Mouse (Mus musculus) lung, embryonic 14.5 days (tissue): ENCODE measurements at regions not wholly inside any gene's neighbourhood (a gene's known extent, or its start where the extent isn't known, plus 50 kb on each side); places are given as distances from the start of the nearest gene placed in this dataset.
A peak's percentile ranks its signal among the peaks of the same experiment; 100 is the strongest.
"Not testable (repeated sequence)": the region's sequence is repeated elsewhere in the genome, so short reads cannot be mapped to it uniquely, and the experiment has no call there.

Experiments used
- ATAC-seq: fragments of 200-750 bp; cut with Nextera tagmentation; 2 replicates; pipeline ENCODE4 v1.8.0; 2017; ENCODE audit warnings: mild to moderate bottlenecking, moderate TSS enrichment, moderate library complexity; ENCODE audit not compliant: insufficient read depth
- DNase-seq: peaks from one replicate; pipeline ENCODE4 v3.0.0-alpha.2; 2015
- H3K27ac ChIP-seq: fragments of 300-500 bp; sonication (generic); 2 replicates; pipeline ENCODE4 v1.5.1; 2014; ENCODE audit warnings: low read depth, mild to moderate bottlenecking, moderate library complexity
- H3K27me3 ChIP-seq: fragments of 300-500 bp; sonication (generic); 2 replicates; pipeline ENCODE4 v1.6.1; 2014; ENCODE audit warnings: low read length, control low read depth; ENCODE audit not compliant: insufficient read depth
- H3K36me3 ChIP-seq: fragments of 300-500 bp; sonication (generic); 2 replicates; pipeline ENCODE4 v1.6.1; 2014; ENCODE audit warnings: control low read depth; ENCODE audit not compliant: insufficient read depth
- H3K4me1 ChIP-seq: fragments of 300-500 bp; sonication (generic); 2 replicates; pipeline ENCODE4 v1.6.1; 2014; ENCODE audit warnings: antibody characterized with exemption, control low read depth; ENCODE audit not compliant: insufficient read depth
- H3K4me2 ChIP-seq: fragments of 300-500 bp; sonication (generic); 2 replicates; pipeline ENCODE4 v1.6.1; 2014; ENCODE audit warnings: mild to moderate bottlenecking
- H3K4me3 ChIP-seq: fragments of 300-500 bp; sonication (generic); 2 replicates; pipeline ENCODE4 v1.5.1; 2014; ENCODE audit warnings: low read depth, low read length
- H3K9ac ChIP-seq: fragments of 300-500 bp; sonication (generic); 2 replicates; pipeline ENCODE4 v1.6.1; 2014
- H3K9me3 ChIP-seq: fragments of 300-500 bp; sonication (generic); 2 replicates; pipeline ENCODE4 v1.6.1; 2016; ENCODE audit warnings: low read depth, low read length, control low read depth
- CTCF ChIP-seq: IDR thresholded peaks from 2 replicates; pipeline ENCODE4 v1.5.1; 2016; ENCODE audit warnings: antibody characterized with exemption, low read depth
- WGBS: fragments of 180-500 bp; shearing (Covaris S2); extraction: QIAGEN DNeasy Blood & Tissue Kit; methylation state at CpG from one replicate; pipeline ENCODE4 v1.1.7; 2014; 5-methylcytosine and 5-hydroxymethylcytosine counted together

DNA sequence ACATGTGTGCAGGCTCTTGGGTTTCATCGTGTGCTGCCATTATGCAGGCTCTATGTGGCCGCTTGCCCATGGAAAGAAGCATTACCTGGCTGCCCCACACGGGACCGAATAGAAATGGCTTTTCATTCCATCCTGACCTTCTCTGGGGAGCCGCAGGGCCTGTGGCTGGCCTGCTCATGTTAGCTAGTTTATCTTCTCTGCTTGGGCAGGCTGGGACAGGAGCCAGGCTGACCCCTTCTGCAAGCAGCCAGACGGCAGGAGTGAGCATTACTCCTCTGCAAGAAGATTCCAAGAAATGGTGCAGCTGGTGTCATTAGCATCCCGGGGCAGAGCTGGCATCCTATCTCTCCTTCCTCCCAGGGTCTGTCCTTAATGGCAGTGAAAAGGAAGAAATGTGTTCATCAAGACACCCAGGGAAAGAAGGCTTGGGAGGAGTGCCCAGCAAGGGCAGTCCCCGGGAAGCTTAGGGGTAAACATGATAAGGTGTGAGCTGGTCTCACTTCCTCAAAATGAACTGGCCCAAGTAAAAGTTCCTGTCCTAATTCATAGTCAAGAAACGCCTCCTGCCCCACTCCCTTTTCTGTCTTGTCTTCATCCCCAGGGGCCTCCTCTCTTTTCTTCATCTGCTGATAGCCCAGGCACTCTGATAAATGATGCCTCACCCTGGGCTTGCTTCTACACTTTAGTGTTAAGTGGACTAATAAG is 178.9 kb upstream of the Myt1l start:
- no peaks in the 10 kb centered on the region for H3K27me3 ChIP-seq
- no peaks in the 10 kb centered on the region for H3K9me3 ChIP-seq
- no peak overlapping the region for H3K27ac ChIP-seq
- H3K36me3 ChIP-seq: no peaks in the 10 kb centered on the region
- DNase-seq: peak; percentile 44
- TF ChIP-seq CTCF: no peak
- no peak overlapping the region for H3K4me3 ChIP-seq
- H3K4me2 ChIP-seq: no peak overlapping the region
- peak; percentile 56; the same call in 1 of the 2 replicates for ATAC-seq
- H3K4me1 ChIP-seq: no peaks in the 10 kb centered on the region
- 34% methylated on average over 9 of the region's 9 CpGs for WGBS
- no peak overlapping the region for H3K9ac ChIP-seq

- WGBS: 47% methylated on average over 9 of the region's 11 CpGs
- H3K9me3 ChIP-seq: no peaks in the 10 kb centered on the region
- no peak overlapping the region for H3K4me2 ChIP-seq
- H3K27me3 ChIP-seq: no peaks in the 10 kb centered on the region
- H3K4me3 ChIP-seq: no peak overlapping the region
- no peaks in the 10 kb centered on the region for H3K4me1 ChIP-seq
- H3K36me3 ChIP-seq: no peaks in the 10 kb centered on the region
- H3K9ac ChIP-seq: no peak overlapping the region
- TF ChIP-seq CTCF: no peak
- H3K27ac ChIP-seq: no peak overlapping the region
- DNase-seq (no peak), ATAC-seq (no peak)
These were observed 174.2 kb upstream of the Myt1l start for GRCm38 (mm10) chr12:29353777-29354496.

- ATAC-seq (no peak), DNase-seq (no peak)
- 16% methylated on average over 6 of the region's 6 CpGs for WGBS
- H3K27ac ChIP-seq: no peak overlapping the region
- no peak overlapping the region for H3K4me3 ChIP-seq
- H3K27me3 ChIP-seq: no peaks in the 10 kb centered on the region
- no peak overlapping the region for H3K9ac ChIP-seq
- H3K9me3 ChIP-seq: no peaks in the 10 kb centered on the region
- H3K4me1 ChIP-seq: no peaks in the 10 kb centered on the region
- H3K36me3 ChIP-seq: no peaks in the 10 kb centered on the region
- H3K4me2 ChIP-seq: no peak overlapping the region
- TF ChIP-seq CTCF: no peak
These were observed 173.4 kb upstream of the Myt1l start for GRCm38 (mm10) chr12:29354816-29355215.

DNA sequence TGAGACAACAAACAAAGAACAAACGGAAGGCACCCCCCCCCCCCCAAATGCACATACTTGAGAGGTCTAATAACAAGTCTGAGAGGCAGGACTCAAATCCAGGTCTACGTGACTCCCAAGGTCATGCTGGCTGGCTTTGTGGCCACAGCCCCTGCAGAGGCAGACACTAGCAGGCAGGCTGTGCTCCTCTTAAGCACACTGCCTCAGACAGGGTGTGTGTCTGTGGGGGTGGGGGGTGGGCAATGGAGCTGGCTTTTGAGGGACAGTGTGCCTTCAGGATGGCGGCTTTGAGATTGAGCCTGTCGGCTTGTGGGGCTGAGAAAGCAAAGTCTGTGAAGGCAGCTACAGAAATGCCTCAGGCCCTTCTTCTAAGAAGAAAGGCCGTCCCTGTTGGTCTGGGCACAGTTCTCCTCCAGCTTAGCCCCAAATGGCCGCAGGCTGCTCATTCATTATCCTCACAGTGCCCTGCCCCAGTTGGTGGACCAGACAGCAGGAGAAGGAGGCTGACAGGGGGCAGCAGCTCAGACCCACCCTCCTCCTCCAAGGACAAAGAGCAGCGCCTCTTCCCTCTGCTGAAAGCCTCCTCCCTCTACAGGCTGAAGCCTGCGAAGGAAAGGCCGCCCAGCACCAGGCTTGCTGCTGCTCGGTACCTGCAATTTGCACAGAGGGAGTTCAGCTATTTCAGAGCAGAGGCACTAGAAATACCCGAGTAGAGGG is 171.3 kb upstream of the Myt1l start:
- H3K36me3 ChIP-seq: no peaks in the 10 kb centered on the region
- H3K4me2 ChIP-seq: no peak overlapping the region
- H3K27me3 ChIP-seq: no peaks in the 10 kb centered on the region
- H3K9ac ChIP-seq: no peak overlapping the region
- no peak overlapping the region for H3K27ac ChIP-seq
- 22% methylated on average over 11 of the region's 11 CpGs for WGBS
- no peaks in the 10 kb centered on the region for H3K4me1 ChIP-seq
- ATAC-seq (peak; percentile 24; the same call in 1 of the 2 replicates), DNase-seq (no peak)
- no peak overlapping the region for H3K4me3 ChIP-seq
- no peak for TF ChIP-seq CTCF
- H3K9me3 ChIP-seq: no peaks in the 10 kb centered on the region

- DNase-seq: no peak
- no peaks in the 10 kb centered on the region for H3K4me1 ChIP-seq
- H3K4me3 ChIP-seq: no peak overlapping the region
- H3K36me3 ChIP-seq: no peaks in the 10 kb centered on the region
- H3K9ac ChIP-seq: no peak overlapping the region
- 83% methylated on average over 6 of the region's 6 CpGs for WGBS
- ATAC-seq: no peak
- H3K27me3 ChIP-seq: no peaks in the 10 kb centered on the region
- no peak overlapping the region for H3K27ac ChIP-seq
- no peaks in the 10 kb centered on the region for H3K9me3 ChIP-seq
- no peak overlapping the region for H3K4me2 ChIP-seq
- no peak for TF ChIP-seq CTCF
These were observed 166.9 kb upstream of the Myt1l start for GRCm38 (mm10) chr12:29361236-29361635.

GRCm38 (mm10) chr12:29367741-29368106 is 160.5 kb upstream of the Myt1l start:
- WGBS: 22% methylated on average over 3 of the region's 3 CpGs
- not testable (repeated sequence) for H3K27ac ChIP-seq, H3K27me3 ChIP-seq, ATAC-seq, H3K9me3 ChIP-seq, H3K9ac ChIP-seq, H3K4me3 ChIP-seq, H3K4me1 ChIP-seq, H3K36me3 ChIP-seq
- peak overlapping the region; percentile 52; the same call in 1 of the 2 replicates for H3K4me2 ChIP-seq
- peak; percentile 38 for DNase-seq

GRCm38 (mm10) chr12:29368107-29368819 is 159.9 kb upstream of the Myt1l start:
- no peak overlapping the region; the same call in 1 of the 2 replicates for H3K9ac ChIP-seq

More at GRCm38 (mm10) chr12:29368107-29368819, 159.9 kb upstream of the Myt1l start:
- Histone ChIP-seq H3K36me3 (no peaks in the 10 kb centered on the region), H3K27me3 (no peaks in the 10 kb centered on the region), H3K4me1 (no peaks in the 10 kb centered on the region), H3K4me2 (peak overlapping the region; percentile 52), H3K27ac (no peak overlapping the region), H3K9me3 (no peaks in the 10 kb centered on the region), H3K4me3 (peak overlapping the region; percentile 7; the same call in 1 of the 2 replicates)
- peak; percentile 52 for DNase-seq
- TF ChIP-seq CTCF: no peak
- 13% methylated on average over 19 of the region's 19 CpGs for WGBS
- peak; percentile 62; the same call in 1 of the 2 replicates for ATAC-seq
